Mouse (Mus musculus): ENCODE data around the gene Abcb8.
A peak's percentile ranks its signal among the peaks of the same experiment; 100 is the strongest.

Gene Abcb8

DNA sequence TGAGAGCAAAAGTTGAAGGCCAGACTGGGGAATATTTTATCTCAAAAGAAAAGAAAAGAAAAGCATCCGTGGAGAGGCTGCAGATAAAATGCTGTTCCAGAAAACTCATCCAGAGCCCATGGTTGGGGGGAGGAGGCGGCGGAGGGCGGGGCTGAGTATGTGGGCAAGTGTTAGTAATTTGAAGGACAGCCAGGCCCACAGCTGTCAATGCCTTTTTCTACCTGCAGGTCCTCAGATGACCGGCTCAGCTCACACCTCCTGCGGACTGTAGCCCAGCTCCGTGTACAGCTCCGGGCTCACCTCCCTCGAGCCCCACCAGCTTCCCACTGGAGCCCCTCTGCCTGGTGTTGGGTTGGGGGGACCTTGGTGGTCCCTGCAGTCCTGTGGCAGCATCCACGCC, 6.2 kb downstream of the Abcb8 start:
- DNase-seq = no peak

DNA sequence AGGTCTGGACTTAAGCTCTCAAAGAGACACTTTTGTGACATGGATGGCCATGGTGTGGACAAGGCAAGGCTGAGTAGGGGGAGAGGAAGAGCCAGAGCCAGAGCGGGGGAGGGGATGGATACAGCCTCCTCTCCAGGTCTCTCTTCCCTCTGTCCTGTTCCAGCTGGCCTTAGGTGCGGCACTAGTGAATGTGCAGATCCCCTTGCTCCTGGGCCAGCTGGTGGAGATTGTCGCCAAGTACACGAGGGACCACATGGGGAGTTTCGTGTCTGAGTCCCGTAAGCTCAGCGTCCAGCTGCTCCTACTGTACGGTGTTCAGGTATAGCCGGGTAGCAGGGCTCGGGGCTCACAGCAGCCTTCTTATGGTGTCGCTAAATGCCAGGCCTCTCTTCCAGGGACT, 6.9 kb downstream of the Abcb8 start:
- DNase-seq = no peak

DNA sequence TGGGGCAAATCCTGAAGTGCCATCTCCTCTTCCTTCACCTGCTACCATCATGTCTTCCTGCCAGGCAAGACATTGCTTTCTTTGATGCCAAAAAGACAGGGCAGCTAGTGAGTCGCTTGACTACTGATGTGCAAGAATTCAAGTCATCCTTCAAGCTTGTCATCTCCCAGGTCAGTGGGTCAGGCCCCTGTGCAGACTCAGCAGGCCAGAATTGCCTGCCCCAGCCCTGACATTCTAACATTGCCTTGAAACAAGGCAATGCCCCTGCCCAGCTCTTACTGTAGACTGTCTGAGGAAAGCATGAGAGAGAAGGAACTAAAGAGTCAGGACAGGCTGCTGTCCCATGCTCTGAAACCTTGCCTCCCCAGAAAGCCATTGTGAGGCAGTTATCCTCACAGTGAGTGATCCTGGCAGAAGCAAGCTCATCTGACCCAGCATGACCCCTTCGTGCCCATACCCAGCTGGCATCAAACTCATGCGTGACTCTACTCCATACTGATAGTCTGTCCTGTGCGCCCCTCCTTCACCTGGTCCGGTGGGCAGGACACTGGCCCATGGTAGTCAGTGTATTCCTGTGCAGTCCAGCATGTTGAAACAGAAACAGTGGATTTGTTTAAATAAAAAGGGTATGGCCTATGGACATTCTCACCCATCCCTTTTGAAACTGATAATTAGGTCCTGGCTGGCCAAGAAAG, 7.6 kb downstream of the Abcb8 start:
- no peak for DNase-seq

DNA sequence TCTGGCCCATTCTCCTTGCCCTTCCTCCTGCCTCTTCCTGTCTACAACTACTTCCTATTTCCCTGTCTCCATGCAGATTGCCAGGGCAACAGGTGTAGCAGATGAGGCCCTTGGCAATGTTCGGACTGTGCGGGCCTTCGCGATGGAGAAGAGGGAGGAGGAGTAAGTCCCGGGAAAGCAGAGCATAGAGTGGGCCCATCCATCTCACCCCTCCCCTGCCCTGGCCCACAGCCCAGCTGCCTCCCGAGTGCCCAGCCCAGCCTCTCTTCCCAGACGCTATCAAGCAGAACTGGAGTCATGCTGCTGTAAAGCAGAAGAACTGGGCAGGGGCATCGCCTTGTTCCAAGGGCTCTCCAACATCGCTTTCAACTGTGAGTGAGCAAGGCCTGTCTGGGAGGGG, 8.5 kb downstream of the Abcb8 start:
- DNase-seq = no peak

DNA sequence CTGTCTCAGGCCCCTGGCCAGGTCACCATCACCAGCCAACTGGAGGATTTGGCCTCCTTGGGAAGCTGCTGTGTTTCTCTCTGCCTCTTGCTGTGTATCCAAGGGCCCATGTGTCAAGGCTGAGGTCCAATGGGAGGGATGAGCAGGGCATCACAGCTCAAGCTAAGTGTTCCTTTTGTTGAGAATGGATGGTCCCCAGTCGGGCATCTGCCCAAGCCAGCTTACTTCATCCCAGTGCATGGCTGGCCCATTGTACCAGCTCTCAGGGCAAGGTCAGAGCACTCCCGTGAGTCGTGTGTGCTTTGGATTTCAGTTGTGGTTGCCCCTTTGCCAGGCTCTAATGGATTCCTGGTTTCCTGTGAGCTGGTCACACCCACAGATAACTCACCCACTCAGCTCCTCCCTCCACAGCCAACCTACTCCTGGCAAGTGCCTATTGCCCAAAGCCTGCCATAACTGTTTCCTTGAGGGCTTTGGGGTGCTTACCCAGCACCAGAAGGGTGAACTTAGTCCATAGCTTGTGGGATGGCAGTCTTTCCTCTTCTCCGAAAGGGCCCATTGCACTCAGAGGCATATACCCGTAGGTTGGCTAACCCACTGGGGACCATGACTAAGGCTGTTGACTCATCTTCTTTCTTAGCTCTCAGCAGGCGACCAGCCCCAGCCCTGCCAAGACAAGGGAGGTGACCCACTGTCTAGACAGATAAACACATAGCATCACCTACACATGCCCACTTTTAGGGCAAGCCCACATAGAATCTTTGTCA, 11.3 kb downstream of the Abcb8 start:
- DNase-seq = no peak

DNA sequence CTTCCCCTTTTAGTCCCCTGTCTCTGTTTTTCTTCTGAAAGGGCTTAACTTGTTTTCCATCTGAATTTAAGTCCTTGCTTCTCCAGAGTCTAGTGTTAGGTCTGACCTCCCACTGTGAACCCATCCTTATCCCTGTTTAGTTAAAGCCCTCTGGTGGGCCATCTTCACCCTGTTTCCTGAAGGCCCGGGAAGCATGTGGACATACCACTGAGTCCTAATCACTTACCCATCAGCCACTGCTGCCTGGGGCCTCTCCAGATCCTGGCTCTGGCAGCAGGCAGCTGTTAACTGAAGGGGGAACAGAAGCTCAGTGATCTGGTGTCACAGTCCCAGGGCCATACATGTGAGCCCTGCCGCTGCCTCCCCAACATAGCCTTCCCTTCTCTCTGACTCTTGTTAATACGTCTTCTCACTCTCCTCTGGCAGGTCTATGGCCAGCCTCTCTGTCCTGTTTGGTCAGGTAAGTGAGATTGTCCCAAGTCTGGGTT, 12.0 kb downstream of the Abcb8 start:
- no peak for DNase-seq

DNA sequence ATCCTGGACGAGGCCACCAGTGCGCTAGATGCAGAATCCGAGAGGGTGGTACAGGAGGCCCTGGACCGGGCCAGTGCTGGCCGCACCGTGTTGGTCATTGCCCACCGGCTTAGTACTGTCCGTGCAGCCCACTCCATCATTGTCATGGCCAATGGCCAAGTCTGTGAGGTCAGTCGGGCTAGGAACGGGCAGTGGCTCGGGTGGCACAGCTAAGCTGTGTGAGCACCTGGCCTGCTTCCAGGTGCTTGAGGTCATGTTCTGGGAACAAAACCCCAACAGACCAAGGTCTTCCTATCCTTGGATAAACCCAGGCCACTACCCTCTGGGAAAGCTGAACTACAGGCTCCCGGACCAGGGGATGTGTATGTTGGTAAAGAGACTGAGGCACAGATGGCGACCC, 15.2 kb downstream of the Abcb8 start:
- no peak for DNase-seq

DNA sequence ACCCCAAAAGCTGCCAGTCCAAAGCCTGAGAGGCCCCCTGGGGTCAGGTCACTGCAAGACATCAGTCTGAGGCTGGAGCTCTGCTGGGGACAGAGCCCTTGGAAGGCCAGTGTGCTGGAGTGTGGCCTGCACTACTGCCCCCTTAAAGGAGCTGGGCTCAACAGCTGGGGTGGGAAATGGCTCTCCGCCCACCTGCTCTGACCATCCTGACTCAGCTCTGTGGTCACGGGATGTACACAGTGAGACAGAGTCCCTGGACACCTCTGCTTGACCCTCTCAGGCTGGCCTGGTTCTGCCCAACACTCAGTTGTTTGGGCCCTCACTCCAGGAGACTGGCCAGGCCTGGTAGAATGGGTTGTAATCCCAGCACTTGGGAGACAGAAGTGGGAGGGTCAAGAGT, 16.0 kb downstream of the Abcb8 start:
- no peak for DNase-seq

DNA sequence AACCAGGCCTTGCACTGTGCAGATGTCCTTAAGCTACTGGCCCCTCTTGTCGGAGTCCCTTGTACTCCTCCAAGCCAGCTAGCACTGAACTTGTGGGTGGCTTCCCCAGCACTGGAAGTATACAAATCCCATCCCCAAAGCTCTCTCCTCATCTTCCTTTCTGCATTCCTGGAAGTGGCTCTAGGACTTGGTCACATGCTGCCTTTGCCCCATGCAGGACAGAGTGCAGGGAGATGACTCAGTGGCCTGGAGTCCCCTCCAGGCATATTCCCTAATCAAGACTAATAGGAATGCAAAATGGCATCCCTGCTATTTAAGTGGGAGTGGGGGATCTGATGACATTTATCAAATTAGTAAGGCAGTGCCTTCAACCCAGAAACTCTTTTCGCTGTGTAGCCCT, 18.6 kb downstream of the Abcb8 start:
- DNase-seq = no peak

DNA sequence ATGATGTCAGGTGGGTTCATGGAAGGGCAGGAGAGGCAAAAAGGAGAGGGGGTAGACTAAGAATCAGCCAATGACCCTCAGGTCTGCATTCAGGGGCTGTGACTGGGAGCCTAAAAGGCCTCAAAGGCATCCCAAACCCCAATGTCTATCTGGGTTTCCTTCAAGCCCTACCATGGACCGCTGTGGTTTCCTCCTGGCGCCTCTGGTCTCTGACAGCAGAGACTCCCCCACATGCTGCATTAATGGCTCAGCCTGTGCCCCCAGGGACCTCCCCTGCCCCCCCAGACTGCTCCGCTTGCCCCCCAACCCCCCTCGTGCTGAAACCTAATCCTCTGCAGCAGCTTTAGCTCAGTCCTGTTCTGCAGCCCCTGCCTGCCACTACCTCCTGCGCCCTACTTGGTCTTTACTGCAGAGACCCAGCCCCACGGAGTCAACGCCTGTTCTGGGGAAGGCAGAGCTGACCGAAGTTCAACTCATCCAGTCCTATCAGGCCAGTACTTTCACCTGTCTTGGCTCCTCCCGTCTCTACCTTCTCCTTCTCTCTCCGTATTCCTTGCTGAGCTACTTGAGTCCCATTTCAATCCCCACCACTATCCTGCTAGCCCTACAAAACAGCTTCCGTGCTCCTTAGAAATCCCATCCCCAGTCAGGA, 19.7 kb downstream of the Abcb8 start, which contains the start of gene Asic3:
Gene Asic3, plus strand, starts transcription at position 351 of the 652 bp plus-strand sequence.
- DNase-seq = no peak

DNA sequence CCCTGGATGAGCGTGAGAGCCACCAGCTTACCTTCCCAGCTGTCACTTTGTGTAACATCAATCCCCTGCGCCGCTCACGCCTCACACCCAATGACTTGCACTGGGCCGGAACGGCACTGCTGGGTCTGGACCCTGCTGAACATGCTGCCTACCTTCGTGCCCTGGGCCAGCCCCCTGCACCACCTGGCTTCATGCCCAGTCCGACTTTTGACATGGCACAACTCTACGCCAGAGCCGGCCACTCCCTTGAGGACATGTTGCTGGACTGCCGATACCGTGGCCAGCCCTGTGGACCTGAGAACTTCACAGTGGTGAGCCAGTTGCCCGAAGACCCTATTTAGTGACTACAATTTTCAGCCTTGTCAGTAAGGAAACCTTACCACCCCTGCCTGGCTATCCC, 20.5 kb downstream of the Abcb8 start:
- DNase-seq = no peak

DNA sequence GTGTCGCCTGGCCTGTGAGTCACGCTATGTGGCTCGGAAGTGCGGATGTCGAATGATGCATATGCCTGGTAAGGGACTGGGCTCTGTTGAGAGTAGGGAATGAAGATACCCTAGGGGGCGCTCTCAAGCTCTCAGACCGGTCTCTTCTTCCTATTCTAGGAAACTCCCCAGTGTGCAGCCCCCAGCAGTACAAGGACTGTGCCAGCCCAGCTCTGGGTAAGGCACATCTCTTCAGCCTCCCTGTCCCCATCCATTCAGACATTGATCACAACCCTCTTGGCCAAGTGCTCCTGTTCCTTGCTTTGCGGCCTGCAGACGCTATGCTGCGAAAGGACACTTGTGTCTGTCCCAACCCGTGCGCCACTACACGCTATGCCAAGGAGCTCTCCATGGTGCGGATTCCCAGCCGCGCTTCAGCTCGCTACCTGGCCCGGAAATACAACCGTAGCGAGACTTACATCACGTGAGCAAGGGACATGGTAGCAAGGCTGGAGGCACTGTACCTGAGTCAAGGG, 22.8 kb downstream of the Abcb8 start:
- peak; percentile 60 for DNase-seq

DNA sequence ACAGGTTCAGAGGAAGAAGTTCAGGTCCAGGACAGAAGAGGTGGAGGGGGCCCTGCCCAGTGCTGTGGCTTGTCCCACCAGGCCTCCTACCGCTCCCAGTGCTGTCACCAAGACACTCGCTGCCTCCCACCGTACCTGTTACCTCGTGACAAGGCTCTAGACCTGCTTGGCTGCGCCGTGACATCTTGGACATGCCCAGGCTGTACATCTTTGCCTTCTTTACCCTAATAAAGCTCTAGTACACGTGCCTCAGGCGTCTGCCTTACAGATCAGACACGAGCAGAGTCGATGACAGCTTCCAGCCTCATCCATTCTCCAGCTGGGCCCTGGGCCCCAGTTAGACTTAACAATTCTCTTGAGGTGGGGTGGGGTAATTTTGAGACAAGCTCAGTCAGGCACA, 24.1 kb downstream of the Abcb8 start:
- DNase-seq = no peak

DNA sequence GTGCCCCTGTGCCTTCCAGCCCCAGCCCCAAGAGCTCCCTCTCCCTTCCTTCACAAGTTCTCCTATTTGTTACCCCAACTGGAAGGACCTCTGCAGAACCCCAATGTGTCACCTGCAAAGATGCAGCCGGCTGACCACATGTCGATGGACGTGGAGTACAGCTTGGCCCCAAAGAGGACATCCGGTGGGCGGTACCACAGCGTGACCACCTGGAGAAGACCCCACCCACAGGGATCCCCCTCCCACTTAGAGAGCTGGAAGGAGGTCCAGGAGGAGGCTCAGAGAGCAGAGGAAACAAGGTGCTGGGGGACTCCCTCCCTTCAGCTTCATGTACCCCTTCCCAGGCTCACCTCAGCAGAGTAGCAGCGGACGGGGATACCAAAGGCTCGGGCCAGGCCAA, 26.9 kb downstream of the Abcb8 start:
- no peak for DNase-seq

DNA sequence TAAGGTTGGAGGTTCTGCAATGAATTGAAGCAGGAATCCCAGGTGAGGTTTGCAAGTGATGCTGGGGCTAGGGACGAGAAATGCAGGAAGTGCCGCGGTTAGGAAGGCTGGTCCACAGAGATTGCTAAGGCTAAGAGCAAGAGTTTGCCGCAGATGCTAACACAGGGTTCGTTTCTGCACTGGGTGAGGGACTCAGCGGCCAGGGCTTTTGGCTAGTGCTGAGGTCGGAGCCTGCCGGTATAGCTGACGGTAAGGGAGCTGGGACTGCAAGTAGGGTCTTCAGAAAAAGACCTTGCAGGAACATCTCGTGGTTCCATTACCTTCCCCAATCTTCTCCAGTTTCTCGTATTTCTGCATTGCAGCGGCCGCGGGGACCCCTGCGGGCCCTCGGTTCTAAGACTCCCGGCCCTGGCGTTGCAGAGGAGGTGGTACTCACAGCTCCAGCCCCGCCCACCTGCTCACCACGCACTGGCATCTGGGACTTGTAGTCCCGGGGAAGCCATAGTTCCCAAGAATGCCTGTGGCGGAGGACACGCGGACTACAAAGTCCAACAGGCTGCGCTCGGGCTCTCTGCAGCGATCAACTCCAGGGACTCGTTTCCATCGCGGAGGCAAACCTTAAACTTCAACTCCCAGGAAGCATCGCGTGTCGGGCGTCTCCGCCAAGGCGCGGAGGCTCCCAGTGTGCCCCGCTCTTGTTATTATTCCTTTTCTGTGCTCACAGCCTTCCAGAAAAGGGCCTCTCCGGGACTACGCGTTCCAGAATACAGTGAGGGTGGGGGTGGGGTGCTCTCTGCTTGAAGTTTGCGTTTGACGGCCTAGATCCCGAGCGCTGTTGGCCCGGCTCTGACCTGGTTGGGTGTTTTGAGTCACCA, 29.9 kb downstream of the Abcb8 start, which contains the start of the genes Cdk5 and Slc4a2:
Gene Cdk5, minus strand, starts transcription at position 402 of the 875 bp plus-strand sequence.
Gene Slc4a2, plus strand, starts transcription at position 709 of the 875 bp plus-strand sequence.
- DNase-seq = peak; percentile 99

DNA sequence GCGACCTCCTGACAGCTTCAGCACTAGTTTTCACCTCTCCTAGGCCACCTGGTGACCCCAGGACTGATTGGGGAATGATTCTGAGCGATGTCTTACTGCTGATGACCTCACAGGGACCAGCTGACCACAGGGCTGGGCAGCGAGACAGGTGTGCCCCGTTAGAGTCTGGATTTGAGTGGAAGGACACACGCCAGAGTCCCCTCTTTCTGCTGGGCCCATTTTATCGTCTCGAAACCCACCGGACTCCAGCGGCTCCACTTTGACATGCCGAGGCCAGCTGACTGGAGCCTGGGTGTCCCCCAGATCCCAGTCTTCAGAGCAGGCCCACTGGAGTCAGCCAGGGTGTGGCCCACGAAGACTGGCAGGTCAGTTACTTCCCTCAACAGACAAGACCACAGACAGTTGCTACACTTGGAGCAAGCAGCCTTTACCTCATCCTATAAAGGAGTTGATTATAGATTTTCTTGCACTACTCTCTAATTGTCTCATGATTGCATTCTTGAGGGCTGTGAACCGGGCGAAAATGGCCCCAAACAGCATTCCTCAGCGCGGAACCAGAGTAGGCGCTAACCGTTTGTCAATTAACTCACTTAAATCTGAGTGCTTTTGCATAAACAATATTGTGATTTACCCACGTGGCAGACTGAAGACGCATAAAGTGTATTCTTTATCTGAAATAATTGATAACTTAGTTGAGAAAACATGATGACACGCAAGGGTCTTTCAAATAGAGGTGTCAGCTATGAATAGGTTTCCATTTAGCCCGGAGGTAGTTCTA, 30.7 kb downstream of the Abcb8 start:
- DNase-seq = peak; percentile 49

DNA sequence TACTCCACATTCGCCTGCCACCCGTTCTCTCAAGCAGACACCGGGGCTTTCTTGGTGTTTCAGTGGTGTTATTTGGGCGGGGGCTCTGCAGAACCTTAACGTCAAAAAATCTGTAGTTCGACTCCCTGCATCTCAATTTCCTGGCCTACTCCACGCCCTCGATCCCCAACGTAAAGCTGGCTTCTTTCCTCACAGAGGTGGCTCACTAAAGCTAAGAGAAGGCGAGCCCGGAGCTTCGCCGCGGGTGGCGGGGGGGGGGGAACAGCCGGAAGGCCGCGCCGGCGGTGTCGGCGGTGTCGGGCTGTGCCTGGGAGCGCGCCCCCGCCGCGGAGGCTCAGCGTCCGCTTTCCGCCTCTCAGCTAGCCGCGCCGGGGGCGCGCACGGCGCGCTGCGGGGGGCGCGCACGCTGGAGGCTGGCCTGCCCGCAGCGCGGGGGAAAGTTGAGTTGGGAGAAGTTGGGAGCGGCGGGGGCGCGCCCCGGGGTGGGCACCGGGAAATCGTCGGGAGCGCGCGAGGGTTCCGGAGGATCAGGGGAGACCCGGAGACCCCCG, 31.5 kb downstream of the Abcb8 start:
- DNase-seq = peak; percentile 79

DNA sequence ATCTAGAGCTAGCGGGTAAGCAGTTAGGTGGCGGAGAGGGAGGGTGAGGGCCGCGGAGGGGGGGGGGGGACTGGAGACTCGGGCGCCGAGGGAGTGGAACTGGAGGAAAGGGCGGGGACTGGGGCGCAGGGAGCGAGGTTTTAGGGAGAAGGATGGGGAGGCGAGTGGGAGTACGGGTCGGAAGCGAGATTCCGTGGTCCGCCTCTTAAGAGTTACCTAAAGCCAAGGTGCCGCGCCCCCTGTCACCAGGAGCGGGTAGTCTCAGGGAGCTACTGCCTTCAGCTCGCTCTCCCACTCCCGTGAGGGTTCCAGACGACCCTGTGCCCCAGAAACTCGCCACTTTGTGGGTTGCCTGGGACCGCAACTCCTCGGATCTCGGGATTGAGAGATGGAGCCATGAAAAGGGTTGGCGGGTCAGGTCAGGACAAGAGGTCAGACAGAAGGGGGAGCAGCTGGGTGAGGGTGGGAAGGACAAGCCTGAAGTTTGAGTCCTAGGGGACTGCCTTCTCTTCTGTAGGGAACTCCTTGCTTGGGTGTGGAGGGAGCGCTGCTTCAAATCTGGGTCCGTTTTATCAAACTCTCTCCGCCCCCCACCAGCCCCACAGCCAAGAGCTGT, 32.1 kb downstream of the Abcb8 start:
- no peak for DNase-seq

DNA sequence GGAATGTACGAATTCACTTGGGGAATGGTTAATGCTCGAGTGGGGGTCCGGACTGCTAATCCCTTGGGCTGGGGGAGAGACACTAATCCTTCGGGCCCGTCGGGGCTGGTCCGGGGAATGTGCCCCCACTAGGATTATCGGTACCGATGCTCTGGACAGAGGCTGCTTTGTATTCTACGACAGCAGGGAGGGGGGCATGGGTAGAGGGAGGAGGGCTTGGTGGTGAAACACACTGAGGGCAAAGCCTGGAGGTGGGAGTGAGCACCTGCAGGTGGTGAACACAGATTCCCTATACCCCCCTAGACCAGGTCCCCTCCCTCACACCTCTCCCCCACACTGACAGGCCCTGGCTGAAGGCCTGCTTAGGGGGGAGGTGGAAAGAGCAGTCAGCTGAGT, 32.6 kb downstream of the Abcb8 start:
- DNase-seq = no peak

DNA sequence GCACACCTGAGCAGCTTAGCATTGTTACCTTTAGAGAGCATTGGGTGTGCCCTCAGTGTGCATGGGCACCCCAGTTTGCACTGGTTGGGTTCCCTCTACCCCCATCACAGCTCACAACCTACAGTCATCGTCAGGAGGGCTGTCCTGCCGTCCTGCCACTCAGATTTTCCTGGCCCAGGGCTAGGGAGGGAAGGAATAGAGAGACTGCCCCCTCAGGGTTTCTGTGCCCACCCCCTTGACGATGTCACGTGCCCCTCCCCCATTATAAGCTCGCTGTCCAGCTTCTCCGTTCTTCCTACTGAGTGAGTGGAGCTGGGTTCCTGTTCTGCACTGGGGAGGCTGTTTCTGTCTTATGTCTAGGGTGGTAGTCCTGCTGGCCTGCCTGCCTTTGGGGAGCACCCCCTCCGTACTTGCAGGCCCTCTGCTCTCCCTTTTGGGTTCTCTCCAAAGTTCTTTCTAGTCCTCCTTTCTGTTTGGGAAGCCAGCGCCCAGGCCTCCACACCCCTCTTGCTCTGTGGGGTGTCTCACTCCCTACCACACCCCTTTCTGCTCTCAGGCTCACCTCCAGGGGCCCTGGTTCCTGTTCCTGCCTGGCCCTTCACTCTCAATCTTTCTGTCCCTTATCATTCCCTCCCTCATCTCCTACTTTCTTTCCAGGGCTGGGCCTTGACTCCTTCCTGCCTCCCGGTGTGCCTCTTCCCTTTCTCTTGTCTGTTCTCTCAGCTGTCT, 33.3 kb downstream of the Abcb8 start:
- DNase-seq = no peak

All from right cerebral cortex, postnatal 25 days (tissue).